Mouse (Mus musculus): ENCODE data around the gene Mta3. TPM values are rescaled to one million over a fixed set of nuclear protein-coding genes. Genes with fewer than 3 reads are reported as not detected.
A peak's percentile ranks its signal among the peaks of the same experiment; 100 is the strongest.
"Not testable (repeated sequence)": the region's sequence is repeated elsewhere in the genome, so short reads cannot be mapped to it uniquely, and the experiment has no call there.

The Mta3 gene
- polyA plus RNA-seq, 1 experiment from 2014 or later = 43.8 TPM

GRCm38 (mm10) chr17:83859639-83860038 is 153.7 kb downstream of the Mta3 start:
- 85% methylated on average over 4 of the region's 4 CpGs for WGBS
- no peaks in the 10 kb centered on the region for H3K36me3 ChIP-seq
- H3K4me3 ChIP-seq (replicated peaks) = no peak overlapping the region
- H3K4me2 ChIP-seq = no peak overlapping the region
- H3K27me3 ChIP-seq (replicated peaks) = no peaks in the 10 kb centered on the region
- H3K9ac ChIP-seq = no peak overlapping the region
- 0 out of 2 replicates have a peak, but pooled peaks cover 6% of the 10 kb centered on the region for H3K4me1 ChIP-seq
- ATAC-seq (ENCODE audit: insufficient read depth, low FRiP score, low read depth) = no peak
- H3K27ac ChIP-seq = no peak overlapping the region
- H3K9me3 ChIP-seq = no peaks in the 10 kb centered on the region

GRCm38 (mm10) chr17:83860224-83860623 is 154.3 kb downstream of the Mta3 start:
- ATAC-seq (ENCODE audit: insufficient read depth, low FRiP score, low read depth) = no peak
- Histone ChIP-seq H3K9ac (no peak overlapping the region), H3K9me3 (no peaks in the 10 kb centered on the region), H3K27ac (no peak overlapping the region), H3K36me3 (no peaks in the 10 kb centered on the region), H3K27me3 (replicated peaks) (no peaks in the 10 kb centered on the region), H3K4me1 (0 out of 2 replicates have a peak, but pooled peaks cover 6% of the 10 kb centered on the region), H3K4me2 (no peak overlapping the region), H3K4me3 (replicated peaks) (no peak overlapping the region)
- WGBS = 71% methylated on average over 7 of the region's 7 CpGs

GRCm38 (mm10) chr17:83860968-83861367 is 155.0 kb downstream of the Mta3 start:
- H3K9me3 ChIP-seq; H3K27me3 ChIP-seq (replicated peaks); ATAC-seq (ENCODE audit: insufficient read depth, low FRiP score, low read depth); H3K4me1 ChIP-seq; H3K36me3 ChIP-seq; H3K9ac ChIP-seq; H3K27ac ChIP-seq: not testable (repeated sequence)
- peak overlapping the region; percentile 80 for H3K4me3 ChIP-seq (replicated peaks)
- peak overlapping the region; percentile 83 for H3K4me2 ChIP-seq
- WGBS = 63% methylated on average over 8 of the region's 8 CpGs

- under 1% methylated on average over 62 of the region's 62 CpGs for WGBS
- ATAC-seq (ENCODE audit: insufficient read depth, low FRiP score, low read depth) = peak; percentile 93
- Histone ChIP-seq H3K9ac (peak overlapping the region; percentile 83), H3K4me2 (peak overlapping the region; percentile 83), H3K27ac (peak overlapping the region; percentile 95), H3K36me3 (no peaks in the 10 kb centered on the region), H3K27me3 (replicated peaks) (no peaks in the 10 kb centered on the region), H3K9me3 (no peaks in the 10 kb centered on the region), H3K4me1 (peaks cover 8% of the 10 kb centered on the region; the same call in 1 of the 2 replicates), H3K4me3 (replicated peaks) (peak overlapping the region; percentile 80)
Measured at GRCm38 (mm10) chr17:83861444-83862133, 155.6 kb downstream of the Mta3 start.

GRCm38 (mm10) chr17:83862134-83862881 is 156.3 kb downstream of the Mta3 start:
- Histone ChIP-seq H3K4me2 (peak overlapping the region; percentile 83), H3K36me3 (no peaks in the 10 kb centered on the region), H3K27me3 (replicated peaks) (no peaks in the 10 kb centered on the region), H3K27ac (peak overlapping the region; percentile 95), H3K4me1 (peaks cover 11% of the 10 kb centered on the region; the same call in 1 of the 2 replicates), H3K9me3 (no peaks in the 10 kb centered on the region), H3K9ac (peak overlapping the region; percentile 66), H3K4me3 (replicated peaks) (peak overlapping the region; percentile 80)
- WGBS = under 1% methylated on average over 27 of the region's 27 CpGs
- peak; percentile 63 for ATAC-seq (ENCODE audit: insufficient read depth, low FRiP score, low read depth)

- Histone ChIP-seq H3K4me1 (peaks cover 11% of the 10 kb centered on the region; the same call in 1 of the 2 replicates), H3K4me3 (replicated peaks) (no peak overlapping the region), H3K36me3 (no peaks in the 10 kb centered on the region), H3K9ac (no peak overlapping the region), H3K4me2 (no peak overlapping the region), H3K27ac (no peak overlapping the region), H3K9me3 (no peaks in the 10 kb centered on the region), H3K27me3 (replicated peaks) (no peaks in the 10 kb centered on the region)
- no peak for ATAC-seq (ENCODE audit: insufficient read depth, low FRiP score, low read depth)
- WGBS = 84% methylated on average over 7 of the region's 7 CpGs
Measured at GRCm38 (mm10) chr17:83865366-83865765, 159.4 kb downstream of the Mta3 start.

- 13% methylated on average over 10 of the region's 10 CpGs for WGBS
- peaks cover 11% of the 10 kb centered on the region; the same call in 1 of the 2 replicates for H3K4me1 ChIP-seq
- no peaks in the 10 kb centered on the region for H3K27me3 ChIP-seq (replicated peaks)
- no peak overlapping the region for H3K4me2 ChIP-seq
- ATAC-seq (ENCODE audit: insufficient read depth, low FRiP score, low read depth) = no peak
- no peaks in the 10 kb centered on the region for H3K9me3 ChIP-seq
- H3K36me3 ChIP-seq = no peaks in the 10 kb centered on the region
- H3K4me3 ChIP-seq (replicated peaks) = no peak overlapping the region
- no peak overlapping the region for H3K9ac ChIP-seq
- no peak overlapping the region for H3K27ac ChIP-seq
Measured at GRCm38 (mm10) chr17:83866582-83866981, 160.6 kb downstream of the Mta3 start.

GRCm38 (mm10) chr17:83870385-83870784 is 164.4 kb downstream of the Mta3 start:
- H3K27ac ChIP-seq = no peak overlapping the region
- 77% methylated on average over 4 of the region's 4 CpGs for WGBS
- H3K9ac ChIP-seq = no peak overlapping the region
- no peak overlapping the region for H3K4me3 ChIP-seq (replicated peaks)
- H3K4me1 ChIP-seq = peaks cover 8% of the 10 kb centered on the region; the same call in 1 of the 2 replicates
- no peaks in the 10 kb centered on the region for H3K9me3 ChIP-seq
- no peaks in the 10 kb centered on the region for H3K36me3 ChIP-seq
- ATAC-seq (ENCODE audit: insufficient read depth, low FRiP score, low read depth) = no peak
- H3K27me3 ChIP-seq (replicated peaks) = no peaks in the 10 kb centered on the region
- no peak overlapping the region for H3K4me2 ChIP-seq

Other genes with a start within 250 kb of the Mta3 start
- gene Cox7a2l, start 188.8 kb upstream of the Mta3 start, polyA plus RNA-seq (2015; fragmentation: Nextera tagmentation; extraction: Ambion mirVana) = 154 and 165 TPM in 2 replicates
- gene Kcng3, start 74.3 kb upstream of the Mta3 start, polyA plus RNA-seq (2015; fragmentation: Nextera tagmentation; extraction: Ambion mirVana) = 0.06 TPM in 2 replicates
- 2.1 and 5.9 TPM in 2 replicates for gene Haao, start 141.8 kb downstream of the Mta3 start, polyA plus RNA-seq (2015; fragmentation: Nextera tagmentation; extraction: Ambion mirVana)

Data from stomach, embryonic 15.5 days (tissue).